ENCODE assay signal across 19 mouse cellular contexts in the genomic region with DNA sequence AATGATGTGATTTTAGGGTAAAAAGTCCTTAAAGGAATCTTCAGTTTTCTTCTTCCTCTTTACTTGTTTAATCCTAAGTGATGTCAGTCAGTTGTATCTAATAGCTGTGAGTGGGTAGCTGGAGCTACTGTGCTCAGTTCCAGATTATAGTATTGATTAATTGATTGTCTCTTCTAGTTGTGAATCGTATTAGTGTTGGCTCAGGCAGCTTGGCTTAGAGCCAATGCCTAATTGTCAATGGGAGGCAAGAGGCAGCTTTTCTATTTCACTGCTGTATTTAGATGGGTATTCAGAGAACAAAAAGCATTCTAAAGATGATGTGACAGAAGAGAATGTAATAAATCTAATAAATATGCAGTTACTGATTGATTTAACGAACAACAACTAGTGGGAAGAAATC.
DNase-seq lines count a peak whose midpoint lies in the region; ATAC-seq and TF ChIP-seq lines count a peak whose summit lies in the region.
"Had no signal": no experiment of that assay in that cellular context is flagged by ENCODE, and none has a peak within 500 bp of the region (broad histone marks: within the 10 kb centered on the region; RNA-seq: fewer than 3 reads in every experiment).

No protein-coding gene starts in this region.

- no peaks in the 10 kb centered on the region for H3K4me1 ChIP-seq in hindbrain, embryonic 12.5 days
- H3K4me1 ChIP-seq in hindbrain, embryonic 16.5 days (ENCODE audit: control insufficient read depth, insufficient read depth, low read depth, low read length): no peaks in the 10 kb centered on the region
- H3K4me1 ChIP-seq in midbrain, postnatal 0 days (ENCODE audit: insufficient read depth, low read length): no peaks in the 10 kb centered on the region
- H3K4me1 ChIP-seq in midbrain, embryonic 13.5 days (replicated peaks): no peaks in the 10 kb centered on the region; the same call in 1 of the 2 replicates
- no peaks in the 10 kb centered on the region for H3K4me1 ChIP-seq in hindbrain, postnatal 0 days (ENCODE audit: insufficient read depth, low read length)
- H3K4me1 ChIP-seq: embryonic facial prominence, embryonic 13.5 days; heart, embryonic 12.5 days; intestine, embryonic 15.5 days; midbrain, embryonic 12.5 days had no signal

- H3K9ac ChIP-seq in hindbrain, embryonic 12.5 days: no peak overlapping the region
- H3K9ac ChIP-seq in hindbrain, embryonic 16.5 days (ENCODE audit: low read depth, low read length): no peak overlapping the region
- no peak overlapping the region for H3K9ac ChIP-seq in midbrain, postnatal 0 days (replicated peaks; ENCODE audit: low read length, poor library complexity, severe bottlenecking)
- H3K9ac ChIP-seq in midbrain, embryonic 13.5 days (replicated peaks): no peak overlapping the region
- no peak overlapping the region for H3K9ac ChIP-seq in hindbrain, postnatal 0 days (replicated peaks; ENCODE audit: low read length)
- H3K9ac ChIP-seq: embryonic facial prominence, embryonic 13.5 days; heart, embryonic 12.5 days; intestine, embryonic 15.5 days; liver, postnatal 0 days; midbrain, embryonic 12.5 days had no signal

- TF ChIP-seq CTCF in midbrain, postnatal 0 days (IDR thresholded peaks at IDR 0.05): no peak
- no peak for TF ChIP-seq CTCF in hindbrain, postnatal 0 days (IDR thresholded peaks at IDR 0.05; ENCODE audit: low read depth)

- H3K27ac ChIP-seq in hindbrain, embryonic 12.5 days: no peak overlapping the region
- H3K27ac ChIP-seq in hindbrain, embryonic 16.5 days (ENCODE audit: low read depth, low read length): no peak overlapping the region
- no peak overlapping the region for H3K27ac ChIP-seq in midbrain, postnatal 0 days (ENCODE audit: low read depth, low read length)
- no peak overlapping the region for H3K27ac ChIP-seq in midbrain, embryonic 13.5 days
- H3K27ac ChIP-seq in hindbrain, postnatal 0 days: no peak overlapping the region
- H3K27ac ChIP-seq: embryonic facial prominence, embryonic 13.5 days; intestine, embryonic 15.5 days; midbrain, embryonic 12.5 days had no signal

- H3K4me3 ChIP-seq in hindbrain, embryonic 12.5 days: no peak overlapping the region
- H3K4me3 ChIP-seq in hindbrain, embryonic 16.5 days (ENCODE audit: low read length): no peak overlapping the region
- H3K4me3 ChIP-seq in midbrain, postnatal 0 days (ENCODE audit: low read depth, low read length): no peak overlapping the region
- no peak overlapping the region for H3K4me3 ChIP-seq in midbrain, embryonic 13.5 days (replicated peaks)
- H3K4me3 ChIP-seq in hindbrain, postnatal 0 days (ENCODE audit: low read length): no peak overlapping the region
- H3K4me3 ChIP-seq: embryonic facial prominence, embryonic 13.5 days; heart, embryonic 12.5 days; intestine, embryonic 15.5 days; midbrain, embryonic 12.5 days had no signal

- no peaks in the 10 kb centered on the region for H3K9me3 ChIP-seq in hindbrain, embryonic 12.5 days (replicated peaks)
- H3K9me3 ChIP-seq in hindbrain, embryonic 16.5 days (ENCODE audit: control insufficient read depth, low read length): peaks cover 3% of the 10 kb centered on the region; the same call in 1 of the 2 replicates
- no peaks in the 10 kb centered on the region for H3K9me3 ChIP-seq in midbrain, postnatal 0 days (ENCODE audit: low read length)
- H3K9me3 ChIP-seq in midbrain, embryonic 13.5 days: no peaks in the 10 kb centered on the region
- H3K9me3 ChIP-seq in hindbrain, postnatal 0 days (ENCODE audit: low read length): no peaks in the 10 kb centered on the region
- H3K9me3 ChIP-seq: G1E; heart, embryonic 12.5 days; intestine, embryonic 15.5 days; midbrain, embryonic 12.5 days had no signal

- H3K36me3 ChIP-seq in hindbrain, embryonic 12.5 days: no peaks in the 10 kb centered on the region
- no peaks in the 10 kb centered on the region for H3K36me3 ChIP-seq in hindbrain, embryonic 16.5 days (ENCODE audit: control insufficient read depth, insufficient read depth, low read length)
- H3K36me3 ChIP-seq in midbrain, postnatal 0 days (ENCODE audit: insufficient read depth, low read length): no peaks in the 10 kb centered on the region
- H3K36me3 ChIP-seq in midbrain, embryonic 13.5 days: no peaks in the 10 kb centered on the region
- no peaks in the 10 kb centered on the region for H3K36me3 ChIP-seq in hindbrain, postnatal 0 days (ENCODE audit: insufficient read depth, low read length)
- H3K36me3 ChIP-seq: embryonic facial prominence, embryonic 13.5 days; G1E; heart, embryonic 12.5 days; intestine, embryonic 15.5 days; midbrain, embryonic 12.5 days had no signal

- H3K27me3 ChIP-seq in hindbrain, embryonic 12.5 days: no peaks in the 10 kb centered on the region
- no peaks in the 10 kb centered on the region for H3K27me3 ChIP-seq in hindbrain, embryonic 16.5 days (replicated peaks; ENCODE audit: control insufficient read depth, insufficient read depth, low read length)
- H3K27me3 ChIP-seq in midbrain, postnatal 0 days (ENCODE audit: insufficient read depth, low read length): no peaks in the 10 kb centered on the region
- no peaks in the 10 kb centered on the region for H3K27me3 ChIP-seq in midbrain, embryonic 13.5 days
- H3K27me3 ChIP-seq in hindbrain, postnatal 0 days (ENCODE audit: insufficient read depth, low read length): no peaks in the 10 kb centered on the region
- H3K27me3 ChIP-seq: embryonic facial prominence, embryonic 13.5 days; heart, embryonic 12.5 days; intestine, embryonic 15.5 days; midbrain, embryonic 12.5 days had no signal

- ATAC-seq in hindbrain, embryonic 12.5 days (ENCODE audit: low FRiP score): peak; percentile 73; the same call in 1 of the 2 replicates
- no peak for ATAC-seq in hindbrain, embryonic 16.5 days
- no peak for ATAC-seq in midbrain, postnatal 0 days (ENCODE audit: low FRiP score)
- ATAC-seq in midbrain, embryonic 13.5 days: no peak
- ATAC-seq in hindbrain, postnatal 0 days: no peak
- ATAC-seq: CD4-positive, CD25-positive, alpha-beta regulatory T cell, adult 4 months; intestine, embryonic 15.5 days; liver, postnatal 0 days had no signal

- DNase-seq in adrenal gland, postnatal 14 days: peak; percentile 3
- DNase-seq in adrenal gland, adult 2 months: no peak
- peak; percentile 56 for DNase-seq in midbrain, postnatal 0 days (ENCODE audit: low spot score)
- DNase-seq in hindbrain, postnatal 0 days (ENCODE audit: low spot score): peak; percentile 46
- DNase-seq in urinary bladder, postnatal 4 days (ENCODE audit: low spot score in 2 of 2): no peak
- DNase-seq: cerebellum, adult 11-12 months; heart, postnatal 36 days; liver, postnatal 0 days; lung, postnatal 36 days; thymus, postnatal 36 days had no signal

- no peak overlapping the region for H3K4me2 ChIP-seq in hindbrain, embryonic 12.5 days (replicated peaks)
- H3K4me2 ChIP-seq in hindbrain, embryonic 16.5 days (ENCODE audit: low read length): no peak overlapping the region
- no peak overlapping the region for H3K4me2 ChIP-seq in midbrain, postnatal 0 days (ENCODE audit: low read depth, low read length, poor library complexity, severe bottlenecking)
- no peak overlapping the region for H3K4me2 ChIP-seq in midbrain, embryonic 13.5 days (replicated peaks)
- no peak overlapping the region for H3K4me2 ChIP-seq in hindbrain, postnatal 0 days (ENCODE audit: low read depth, low read length)
- H3K4me2 ChIP-seq: embryonic facial prominence, embryonic 13.5 days; heart, embryonic 12.5 days; intestine, embryonic 15.5 days; midbrain, embryonic 12.5 days had no signal

- 53% methylated on average over 2 of the region's 2 CpGs for WGBS in hindbrain, embryonic 12.5 days
- WGBS in hindbrain, embryonic 16.5 days: 31% methylated on average over 2 of the region's 2 CpGs
- WGBS in midbrain, postnatal 0 days: 40% methylated on average over 2 of the region's 2 CpGs
- WGBS in midbrain, embryonic 13.5 days: 56% methylated on average over 2 of the region's 2 CpGs
- WGBS in hindbrain, postnatal 0 days: 20% methylated on average over 2 of the region's 2 CpGs

Comparison
In these comparisons a context has a peak if more than half of its experiments do, and no peak if none do; other contexts are left out.
1. DNase-seq: peak in adrenal gland, postnatal 14 days (single experiment), midbrain, postnatal 0 days (single experiment) and hindbrain, postnatal 0 days (single experiment); none in adrenal gland, adult 2 months (single experiment) and urinary bladder, postnatal 4 days (0 of 2).